Mouse (Mus musculus) left cerebral cortex, adult 2 months (tissue): ENCODE data around the gene Zfp641. TPM values are rescaled to one million over a fixed set of nuclear protein-coding genes. Genes with fewer than 3 reads are reported as not detected.

ENCODE experiments used
- DNase-seq, 2 experiments: peaks; one replicate each; pipeline ENCODE4 v3.0.0; 2021 to 2022; ENCODE audit warnings: low spot score in 2 of 2, mixed read lengths in 1 of 2; ENCODE audit errors: extremely low spot score in 1 of 2
- H3K27ac ChIP-seq: fragments of 200-600 bp; 2 replicates; pipeline ENCODE4 v1.8.1; 2022
- H3K4me3 ChIP-seq: fragments of 200-600 bp; 2 replicates; pipeline ENCODE4 v1.8.1; 2022
- CTCF ChIP-seq: fragments of 200-600 bp; IDR thresholded peaks from 2 replicates; pipeline ENCODE4 v1.8.1; 2022; ENCODE audit warnings: antibody characterized with exemption, mild to moderate bottlenecking, moderate library complexity
- intact Hi-C: fragments of 180-260 bp; cut with DNase I; formaldehyde crosslinking; loops from one replicate; pipeline ENCODE4 v1.15.1; 2025
- long read RNA-seq, 2 experiments: library from polyadenylated mRNA; stranded (forward); transcript quantifications; one replicate each; pipeline ENCODE4 v2.0.0; 2021; ENCODE audit warnings: borderline mapping rate in 2 of 2
- total RNA-seq, 2 experiments: library from RNA; stranded (reverse); gene quantifications; 2 replicates each; pipeline ENCODE4 v1.2.3; 2021

Zfp641 gene
- 1 to 10 TPM; 6.6 to 8.0 TPM for total RNA-seq
- long read RNA-seq, experiment 1, full-length matches to known transcripts: 10 of 18 reads
- long read RNA-seq, experiment 1, partial matches to known transcripts: 2 of 18 reads
- long read RNA-seq, experiment 1, other reads (novel, unspliced or antisense): 6 of 18 reads
- long read RNA-seq, experiment 2, full-length matches to known transcripts: 5 of 13 reads
- long read RNA-seq, experiment 2, partial matches to known transcripts: 6 of 13 reads
- long read RNA-seq, experiment 2, other reads (novel, unspliced or antisense): 2 of 13 reads

- peak; percentile 56 to 62 for DNase-seq
- peak within 1 kb of the TSS; percentile 76 for H3K4me3 ChIP-seq
- no peak for TF ChIP-seq CTCF
- intact Hi-C loops: loop anchor here (2.0 to 10.0 kb wide), 2 partner anchors 115 to 201 kb away; partner anchors contain the start of genes Pfkm and Senp1
- peak within 1 kb of the TSS; percentile 86 for H3K27ac ChIP-seq
Measured at GRCm38 (mm10) chr15:98295628-98296551, at the start of gene Zfp641. Gene Zfp641 (minus strand): TSS chr15:98296161.

GRCm38 (mm10) chr15:98340887-98341286 lies 44.9 kb upstream of the Zfp641 start, which contains the start of gene Olfr284:
Gene Olfr284 (minus strand): TSS chr15:98340987.
- Histone ChIP-seq H3K4me3 (no peak within 1 kb of the TSS), H3K27ac (no peak within 1 kb of the TSS)
- intact Hi-C loops: no loop called here
- TF ChIP-seq CTCF: no peak
- no peak for DNase-seq

DNA sequence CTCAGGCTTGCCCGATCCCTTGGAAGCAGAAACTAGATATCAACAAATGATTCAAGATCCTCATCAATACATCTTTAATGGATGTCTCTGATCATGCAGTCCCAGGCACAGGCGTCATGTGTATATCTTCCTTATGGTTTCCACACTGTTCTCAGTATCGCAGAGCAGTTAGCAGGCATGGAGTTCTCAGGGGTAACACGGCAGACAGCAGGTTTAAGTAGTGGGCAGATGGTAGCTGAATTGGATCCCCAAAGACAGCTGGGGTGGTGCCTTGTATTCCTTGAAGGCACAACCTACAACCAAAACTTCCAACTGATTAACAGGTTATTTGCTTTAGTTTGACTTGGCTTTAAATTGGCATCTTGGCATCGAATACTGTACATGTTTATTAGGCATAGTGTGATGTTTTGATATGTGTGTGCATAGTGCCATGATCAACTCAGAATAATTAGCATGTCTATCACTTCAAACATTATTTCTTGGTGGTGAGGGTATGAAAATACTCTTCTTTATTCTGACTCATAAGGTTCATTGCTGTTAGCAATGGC lies 21.3 kb upstream of the Zfp641 start, which contains the start of gene Olfr285:
Gene Olfr285, minus strand, starts transcription at position 177 of the 548 bp plus-strand sequence.
- no peak for DNase-seq
- TF ChIP-seq CTCF: no peak
- intact Hi-C loops: no loop called here
- Histone ChIP-seq H3K27ac (no peak within 1 kb of the TSS), H3K4me3 (no peak within 1 kb of the TSS)

GRCm38 (mm10) chr15:98315703-98316102 lies 19.7 kb upstream of the Zfp641 start:
- TF ChIP-seq CTCF: no peak; the same call in 1 of the 2 replicates
- no peak overlapping the region for H3K4me3 ChIP-seq
- DNase-seq: no peak
- H3K27ac ChIP-seq: no peak overlapping the region
- intact Hi-C loops: no loop called here

- intact Hi-C loops: loop anchor here (10.0 kb wide), 1 partner anchor 199 kb away; the partner anchor contains the start of genes Pfkm and Senp1
- TF ChIP-seq CTCF: no peak
Measured at GRCm38 (mm10) chr15:98293651-98294050, 2.3 kb downstream of the Zfp641 start.

GRCm38 (mm10) chr15:98288566-98288965 lies 7.4 kb downstream of the Zfp641 start:
- DNase-seq: no peak
- no peak for TF ChIP-seq CTCF
- intact Hi-C loops: no loop called here

More at GRCm38 (mm10) chr15:98293651-98294050, 2.3 kb downstream of the Zfp641 start:
- Histone ChIP-seq H3K27ac (no peak overlapping the region), H3K4me3 (no peak overlapping the region)
- DNase-seq: no peak

DNA sequence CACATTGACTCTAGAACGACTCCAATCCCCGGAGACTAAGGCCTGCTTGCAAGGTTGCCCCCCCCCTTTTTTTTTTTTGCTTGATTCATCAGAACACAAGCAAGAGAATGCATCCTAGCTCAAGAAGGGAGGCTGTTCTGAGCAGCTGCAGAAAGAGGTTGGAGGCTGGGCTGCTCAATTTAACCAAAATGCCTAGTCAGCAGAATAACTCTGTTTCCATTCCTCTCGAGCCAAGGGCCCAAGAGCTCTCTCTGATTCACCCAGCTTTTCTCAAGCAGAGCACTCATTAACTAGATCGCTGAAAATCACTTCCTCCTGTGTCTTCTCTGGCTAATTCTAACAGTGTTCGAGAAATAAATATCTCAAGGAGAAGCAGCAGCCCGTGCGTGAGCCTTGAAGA lies 9.5 kb downstream of the Zfp641 start:
- Histone ChIP-seq H3K4me3 (no peak overlapping the region), H3K27ac (no peak overlapping the region)
- TF ChIP-seq CTCF: no peak
- intact Hi-C loops: no loop called here
- no peak for DNase-seq

More at GRCm38 (mm10) chr15:98288566-98288965, 7.4 kb downstream of the Zfp641 start:
- H3K27ac ChIP-seq: no peak overlapping the region
- no peak overlapping the region for H3K4me3 ChIP-seq

DNA sequence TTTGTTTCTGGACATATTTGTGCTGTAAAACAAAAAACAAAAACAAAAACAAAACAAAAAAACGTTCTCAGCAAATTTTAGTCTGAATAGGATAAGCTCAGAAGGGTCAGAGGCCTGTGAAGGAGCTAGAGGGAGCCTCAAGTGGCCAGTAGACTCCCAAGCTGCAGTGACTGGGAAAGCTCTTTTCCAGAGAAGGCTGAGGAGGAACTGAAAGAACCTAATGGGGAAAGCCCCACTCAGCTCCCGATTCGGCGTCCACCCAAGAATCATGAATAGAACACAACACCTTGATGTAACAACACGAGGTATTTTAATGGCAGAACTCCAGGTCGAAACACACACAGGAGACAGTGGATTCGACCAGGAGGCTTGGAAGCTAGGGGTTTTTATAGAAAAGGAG lies 38.2 kb downstream of the Zfp641 start:
- TF ChIP-seq CTCF: no peak
- DNase-seq: no peak
- no peak overlapping the region for H3K4me3 ChIP-seq
- intact Hi-C loops: no loop called here
- no peak overlapping the region for H3K27ac ChIP-seq

GRCm38 (mm10) chr15:98257193-98257592 lies 38.8 kb downstream of the Zfp641 start, which contains the start of gene H1fnt:
Gene H1fnt (minus strand): TSS chr15:98257293.
- DNase-seq: no peak
- H3K4me3 ChIP-seq: no peak within 1 kb of the TSS
- TF ChIP-seq CTCF: no peak
- intact Hi-C loops: no loop called here
- H3K27ac ChIP-seq: no peak within 1 kb of the TSS

DNA sequence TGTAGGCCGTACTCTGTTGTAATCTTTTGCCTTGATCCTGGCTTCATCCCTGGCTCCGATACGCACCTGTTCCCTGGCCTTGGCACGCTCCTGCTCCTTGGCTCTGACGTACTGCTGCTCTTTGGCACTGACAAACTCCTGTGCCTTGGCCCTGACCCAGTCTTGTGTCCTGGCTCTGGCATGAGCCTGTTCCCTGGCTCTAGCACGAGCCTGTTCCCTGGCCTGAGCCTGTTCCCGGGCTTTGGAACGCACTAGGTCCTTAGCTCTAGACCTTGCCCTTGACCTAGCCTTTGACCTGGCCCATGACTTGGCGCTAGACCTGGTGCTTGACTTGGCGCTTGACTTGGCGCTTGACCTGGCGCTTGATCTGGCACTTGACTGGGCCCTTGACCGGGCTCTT lies 39.7 kb downstream of the Zfp641 start:
- DNase-seq: no peak
- no peak for TF ChIP-seq CTCF
- Histone ChIP-seq H3K4me3 (no peak overlapping the region), H3K27ac (no peak overlapping the region)
- intact Hi-C loops: no loop called here

Other genes starting within 250 kb of the Zfp641 start
- gene Pfkm, start 203.6 kb downstream of the Zfp641 start, total RNA-seq: 100 to 1,000 TPM; 379 to 387 TPM
- 10 to 100 TPM; 13.6 to 15.6 TPM for gene Senp1, start 202.4 kb downstream of the Zfp641 start, total RNA-seq
- 10 to 100 TPM; 46.2 to 51.8 TPM for gene Asb8, start 130.5 kb downstream of the Zfp641 start, total RNA-seq
- gene Ccdc184, start 129.0 kb downstream of the Zfp641 start, total RNA-seq: 10 to 100 TPM; 20.6 to 21.8 TPM
- not detected for gene Olfr288, start 100.6 kb downstream of the Zfp641 start, total RNA-seq
- under 1 TPM in 1 of 2 experiments, not detected in 1; 0.32 TPM for gene Gm44579, start 75.2 kb downstream of the Zfp641 start, total RNA-seq
- gene Olfr287, start 75.1 kb downstream of the Zfp641 start, total RNA-seq: 1 to 10 TPM; 4.7 to 5.3 TPM
- not detected for gene Olfr286, start 61.7 kb downstream of the Zfp641 start, total RNA-seq
- gene H1fnt, start 38.9 kb downstream of the Zfp641 start, total RNA-seq: not detected
- gene Olfr285, start 21.2 kb upstream of the Zfp641 start, total RNA-seq: not detected
- not detected for gene Olfr284, start 44.8 kb upstream of the Zfp641 start, total RNA-seq
- not detected for gene Olfr283, start 84.8 kb upstream of the Zfp641 start, total RNA-seq
- gene Olfr282, start 135.1 kb upstream of the Zfp641 start, total RNA-seq: not detected
- gene Olfr281, start 156.4 kb upstream of the Zfp641 start, total RNA-seq: not detected
- not detected for gene OR5BS1P, start 173.7 kb upstream of the Zfp641 start, total RNA-seq
- not detected for gene Lalba, start 186.6 kb upstream of the Zfp641 start, total RNA-seq
- gene Olfr279, start 196.2 kb upstream of the Zfp641 start, total RNA-seq: not detected
- gene Kansl2, start 238.1 kb upstream of the Zfp641 start, total RNA-seq: 10 to 100 TPM; 55.1 to 56.7 TPM